Mouse (Mus musculus) G1E (cell line): Measurements from ENCODE around the gene Dkk3.

Experiments
- CTCF ChIP-seq: IDR thresholded peaks from 2 replicates; pipeline ENCODE4 v1.5.1; 2012; ENCODE audit warnings: low read depth, low read length, inconsistent platforms, mixed read lengths
- GATA1 ChIP-seq: IDR thresholded peaks from 2 replicates; pipeline ENCODE4 v1.6.1; 2012; ENCODE audit warnings: borderline replicate concordance, low read length, inconsistent platforms, mixed read lengths
- POLR2AphosphoS5 ChIP-seq: IDR thresholded peaks from 2 replicates; pipeline ENCODE4 v1.6.1; 2012; ENCODE audit warnings: low read depth, low read length, inconsistent platforms; ENCODE audit not compliant: insufficient replicate concordance
- TAL1 ChIP-seq: conservative IDR thresholded peaks from 2 replicates; pipeline ENCODE4 v1.6.1; 2012; ENCODE audit warnings: low read depth, low read length, inconsistent platforms, mixed read lengths

- TF ChIP-seq CTCF (peak; percentile 74), TAL1 (no peak), GATA1 (no peak), POLR2AphosphoS5 (no peak)
Observed at GRCm38 (mm10) chr7:112183258-112183841, 24.5 kb upstream of the Dkk3 start.
